Mouse (Mus musculus): ENCODE measurements around the gene Trim17. TPM values are rescaled to one million over a fixed set of nuclear protein-coding genes. Genes with fewer than 3 reads are reported as not detected.

Gene Trim17
- 1 to 10 TPM; 5.4 TPM for total RNA-seq (2021)

DNA sequence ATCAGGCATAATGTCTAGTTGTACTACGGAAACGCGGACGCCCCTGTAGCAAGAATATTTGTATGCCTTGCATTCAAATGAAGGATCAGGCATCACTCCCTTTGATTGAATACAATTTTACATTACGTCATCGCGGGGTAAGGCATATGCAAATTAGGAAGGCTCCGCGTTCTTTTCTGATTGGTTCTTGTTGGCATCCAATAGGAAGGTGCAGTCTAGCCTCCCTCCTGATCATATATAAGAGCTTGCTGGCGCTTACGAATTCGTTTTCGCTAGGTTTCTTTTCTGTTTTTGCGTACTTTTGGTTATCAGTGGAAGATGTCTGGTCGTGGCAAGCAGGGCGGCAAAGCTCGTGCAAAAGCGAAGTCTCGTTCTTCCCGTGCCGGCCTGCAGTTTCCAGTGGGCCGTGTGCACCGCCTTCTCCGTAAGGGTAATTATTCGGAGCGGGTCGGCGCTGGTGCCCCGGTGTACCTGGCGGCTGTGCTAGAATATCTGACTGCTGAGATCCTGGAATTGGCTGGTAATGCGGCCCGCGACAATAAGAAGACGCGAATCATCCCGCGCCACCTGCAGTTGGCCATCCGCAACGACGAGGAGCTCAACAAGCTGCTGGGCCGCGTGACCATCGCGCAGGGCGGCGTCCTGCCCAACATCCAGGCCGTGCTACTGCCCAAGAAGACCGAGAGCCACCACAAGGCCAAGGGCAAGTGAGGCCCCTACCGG lies at the start of gene Trim17, which contains the start of gene Hist3h2a:
Gene Trim17, plus strand, starts transcription at position 266 of the 723 bp plus-strand sequence.
Gene Hist3h2a, plus strand, starts transcription at position 266 of the 723 bp plus-strand sequence.
- intact Hi-C loops (cut with DNase I), result no loop called here

DNA sequence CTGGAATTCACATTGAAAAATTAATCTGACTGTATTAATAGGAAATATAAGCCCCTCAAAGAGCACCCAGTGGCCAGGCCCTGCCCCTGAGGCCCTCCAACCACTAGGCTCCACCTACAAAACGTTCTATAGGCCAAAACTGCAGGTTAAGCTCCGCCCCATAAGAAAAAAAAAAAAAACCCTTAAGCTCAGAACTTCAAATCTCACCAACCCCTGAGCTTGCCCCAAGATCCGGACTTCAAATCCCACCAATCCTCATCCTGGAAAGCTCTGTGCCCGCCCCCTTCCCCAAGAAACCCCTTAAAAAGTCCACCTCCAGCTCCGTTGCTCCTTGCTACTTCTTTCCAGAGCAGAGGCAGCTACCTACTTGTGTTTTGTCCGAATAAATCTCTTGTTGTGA lies 49.6 kb upstream of the Trim17 start:
- intact Hi-C loops (cut with DNase I), result no loop called here
- peak in 1 of 2 experiments; percentile 9 for DNase-seq (ENCODE audit: low spot score in 2 of 2)

More for the DNA sequence above, at the start of gene Trim17, which contains the start of gene Hist3h2a:
- peak; percentile 90 to 99 for DNase-seq (ENCODE audit: low spot score in 2 of 2)

DNA sequence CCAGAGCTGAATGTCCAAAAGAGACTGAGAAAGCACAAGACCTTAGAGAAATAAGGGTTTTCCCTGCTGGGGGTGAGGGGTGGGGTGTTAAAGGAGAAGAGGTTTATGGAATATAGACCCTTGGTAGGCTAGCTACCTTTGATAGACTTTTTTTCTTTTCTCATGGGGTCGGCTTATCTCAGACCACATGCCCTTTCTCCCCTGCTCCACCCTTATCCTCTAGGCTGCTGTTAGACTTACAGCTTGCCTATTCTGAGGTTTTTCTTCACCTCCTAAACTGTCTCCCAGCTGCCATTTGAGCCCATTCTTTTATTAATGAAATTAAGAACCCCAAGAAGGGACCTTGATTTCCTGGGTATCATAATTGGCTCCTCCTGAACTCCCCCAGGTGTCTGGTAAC lies 40.7 kb upstream of the Trim17 start:
- intact Hi-C loops (cut with DNase I), result loop anchor here (5.0 to 10.0 kb wide), 2 partner anchors 384 to 509 kb away; no protein-coding TSS in a partner anchor
- DNase-seq (ENCODE audit: low spot score in 2 of 2), result no peak

DNA sequence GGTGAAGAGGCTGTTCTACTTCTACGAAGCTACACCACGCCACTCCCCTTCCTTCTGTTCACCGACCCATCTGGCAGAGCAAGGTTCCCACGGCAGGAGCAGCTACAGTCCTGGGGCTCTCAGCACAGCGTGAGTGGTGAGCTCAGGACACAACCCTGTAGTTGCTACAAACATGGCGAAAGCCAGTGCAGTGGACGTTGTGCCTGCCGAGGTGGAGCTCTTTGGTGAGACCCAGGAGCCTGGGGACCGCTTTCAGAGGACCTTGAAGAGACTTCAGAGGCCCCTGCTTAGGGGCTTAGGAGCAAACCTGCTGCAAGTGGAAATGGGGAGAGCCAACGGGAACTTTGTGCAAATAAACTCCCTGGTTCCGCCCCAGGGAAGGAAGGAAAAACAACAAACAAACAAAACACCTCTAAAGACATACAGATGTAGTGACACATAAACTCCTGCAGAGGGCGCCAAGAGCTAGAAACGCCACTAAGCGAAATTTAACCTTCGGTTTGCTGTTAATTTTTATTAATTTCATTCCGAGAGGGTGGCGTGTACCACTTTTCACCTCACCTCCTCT lies 39.9 kb upstream of the Trim17 start:
- intact Hi-C loops (cut with DNase I), result loop anchor here (5.0 to 10.0 kb wide), 2 partner anchors 383 to 510 kb away; no protein-coding TSS in a partner anchor

DNA sequence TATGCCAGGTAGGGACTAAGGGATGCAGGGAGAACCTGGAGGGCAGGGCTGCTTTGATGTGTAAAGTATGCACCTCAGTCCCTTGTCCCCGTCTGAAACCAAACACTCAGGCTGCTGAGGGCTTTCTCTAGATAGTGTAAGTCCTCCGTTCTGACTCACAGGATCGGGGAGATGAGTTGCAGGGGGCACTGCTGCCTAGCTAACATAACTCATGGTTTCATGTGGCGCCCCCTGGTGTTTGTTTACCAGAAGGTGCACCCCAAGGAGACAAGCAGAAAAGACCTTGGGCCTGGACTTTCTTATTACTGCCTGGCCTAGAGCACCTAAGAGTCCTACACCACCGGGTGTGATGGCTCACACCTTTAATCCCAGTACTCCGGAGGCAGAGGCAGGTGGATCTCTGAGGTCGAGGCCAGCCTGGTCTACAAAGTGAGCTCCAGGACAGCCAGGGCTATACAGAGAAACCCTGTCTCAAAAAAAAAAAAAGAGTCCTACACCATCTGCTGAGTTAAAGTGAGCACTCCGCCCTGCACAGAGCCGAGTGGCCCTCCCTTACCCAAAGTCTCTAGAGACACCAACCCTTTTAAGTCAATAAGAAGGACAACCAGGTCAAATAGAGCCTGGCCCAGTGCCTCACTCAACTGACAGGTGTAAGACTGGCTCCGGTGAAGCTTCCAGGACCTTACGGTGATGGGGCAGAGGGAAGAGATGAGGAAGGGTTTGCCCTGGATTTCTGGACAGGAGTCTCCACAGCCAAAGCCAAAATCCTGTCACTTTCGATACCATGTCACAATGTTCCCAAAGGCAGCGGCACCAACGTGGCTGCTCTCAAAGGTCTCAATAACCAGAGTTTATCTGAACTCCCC lies 37.4 kb upstream of the Trim17 start:
- DNase-seq (ENCODE audit: low spot score in 2 of 2), result no peak
- intact Hi-C loops (cut with DNase I), result loop anchor here (10.0 kb wide), 1 partner anchor 512 kb away; no protein-coding TSS in a partner anchor

More for the DNA sequence above, 39.9 kb upstream of the Trim17 start:
- no peak for DNase-seq (ENCODE audit: low spot score in 2 of 2)

DNA sequence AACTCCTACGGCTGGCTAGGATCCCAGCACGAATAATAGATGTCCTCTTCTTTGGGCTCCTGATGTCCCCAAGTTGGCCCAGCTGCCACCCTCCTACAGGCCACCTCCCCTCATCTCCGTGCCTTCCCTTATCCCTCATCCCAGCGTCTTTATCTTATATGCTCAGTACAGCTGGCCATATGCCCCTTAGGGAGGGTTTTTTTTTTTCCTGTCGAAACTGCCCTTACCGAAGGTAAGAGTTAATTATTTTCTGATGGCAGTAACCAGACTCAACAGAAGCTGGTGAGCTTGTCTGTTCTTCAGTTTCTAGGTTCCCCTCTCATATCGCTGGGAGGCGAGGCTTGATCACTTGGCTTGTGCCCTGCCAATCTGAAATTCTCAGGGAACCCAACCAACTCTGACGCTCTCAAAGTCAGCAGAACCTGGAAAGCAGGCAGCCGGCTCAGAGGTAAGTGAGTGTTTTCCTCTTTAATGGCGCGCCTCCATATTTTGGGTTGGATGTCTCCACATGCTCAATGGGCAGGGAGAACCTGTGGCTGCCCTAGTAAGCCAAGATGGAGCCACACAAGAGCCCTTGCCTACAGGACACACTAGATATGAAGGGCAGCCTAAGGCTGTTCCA lies 36.6 kb upstream of the Trim17 start, which contains the start of gene Btnl10:
Gene Btnl10, plus strand, starts transcription at position 164 of the 622 bp plus-strand sequence.
- intact Hi-C loops (cut with DNase I), result loop anchor here (10.0 kb wide), 1 partner anchor 513 kb away; no protein-coding TSS in a partner anchor
- DNase-seq (ENCODE audit: low spot score in 2 of 2), result no peak

DNA sequence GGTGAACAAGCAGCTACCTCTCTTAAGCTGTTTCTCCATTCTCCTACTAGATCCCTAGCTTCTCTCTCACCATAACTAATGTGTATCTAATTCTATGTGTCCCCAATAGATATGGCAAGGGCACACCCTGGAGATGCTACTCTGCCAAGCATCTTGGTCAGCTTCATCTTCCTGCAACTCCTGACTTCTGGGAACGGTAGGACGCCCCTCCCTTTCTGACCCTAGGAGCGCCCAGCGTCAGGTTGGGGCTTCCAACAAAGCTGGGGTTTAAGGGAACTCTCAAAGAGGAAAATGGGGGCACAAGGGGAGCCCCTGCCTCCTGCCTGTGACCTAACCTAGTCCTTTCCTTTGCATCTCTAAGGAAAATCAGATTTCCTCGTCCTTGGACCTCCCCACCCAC lies 35.7 kb upstream of the Trim17 start:
- no peak for DNase-seq (ENCODE audit: low spot score in 2 of 2)
- intact Hi-C loops (cut with DNase I), result loop anchor here (10.0 kb wide), 1 partner anchor 514 kb away; no protein-coding TSS in a partner anchor

DNA sequence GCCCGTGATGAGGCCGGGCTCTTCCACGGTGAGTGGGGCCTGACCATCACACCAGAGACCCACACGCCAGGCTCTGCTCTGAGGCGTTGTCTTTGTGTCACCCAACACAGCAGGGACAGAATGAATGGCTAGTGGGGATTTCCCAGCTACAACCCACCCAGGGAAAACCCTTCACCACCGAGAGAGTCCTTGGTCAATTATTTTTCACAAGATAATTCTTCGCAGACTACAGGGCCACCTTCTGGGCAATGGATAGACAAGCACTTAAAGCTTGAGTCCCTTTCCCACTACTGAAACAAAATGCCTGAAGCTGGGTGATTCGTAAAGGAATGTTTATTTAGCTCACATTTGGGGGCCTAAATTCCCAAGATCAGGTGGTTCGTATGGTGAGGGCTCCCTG lies 32.1 kb upstream of the Trim17 start:
- no peak for DNase-seq (ENCODE audit: low spot score in 2 of 2)
- intact Hi-C loops (cut with DNase I), result no loop called here

DNA sequence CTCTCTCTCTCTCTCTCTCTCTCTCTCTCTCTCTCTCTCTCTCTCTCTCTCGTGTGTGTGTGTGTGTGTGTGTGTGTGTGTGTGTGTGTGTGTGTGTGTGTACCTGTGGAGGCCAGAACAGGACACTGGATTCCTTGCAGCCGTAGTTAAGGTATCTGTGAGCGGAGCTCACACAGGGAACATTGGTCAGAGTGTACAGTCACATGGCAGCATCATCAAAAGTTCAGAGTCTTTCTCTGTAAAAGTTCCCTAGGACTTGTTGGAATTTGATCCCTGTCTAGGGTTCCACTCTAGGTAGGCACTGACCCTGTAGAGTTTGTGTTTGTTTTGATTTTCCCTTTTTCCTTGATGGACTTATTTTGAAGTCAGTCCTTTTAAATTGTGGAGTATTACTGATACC lies 27.8 kb upstream of the Trim17 start:
- intact Hi-C loops (cut with DNase I), result no loop called here
- DNase-seq (ENCODE audit: low spot score in 2 of 2), result no peak

DNA sequence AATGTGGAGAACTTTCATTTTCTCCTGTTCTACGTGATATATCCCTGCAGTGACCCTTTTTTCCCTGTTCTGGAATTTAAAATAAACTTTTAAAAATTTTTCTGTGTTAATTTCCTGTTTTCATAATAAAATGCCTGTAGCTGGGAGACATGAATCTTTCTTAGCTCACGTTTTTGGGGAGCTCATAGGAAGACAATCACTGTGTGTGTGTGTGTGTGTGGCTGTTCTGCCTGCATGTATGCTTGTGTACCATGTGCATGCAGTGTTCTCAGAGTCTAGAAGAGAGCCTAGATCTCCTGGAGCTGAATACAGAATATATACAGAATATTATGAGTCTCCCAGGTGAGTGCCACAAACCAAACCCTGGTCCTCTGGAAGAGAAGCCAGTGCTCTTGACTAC lies 27.4 kb upstream of the Trim17 start:
- DNase-seq (ENCODE audit: low spot score in 2 of 2), result no peak
- intact Hi-C loops (cut with DNase I), result no loop called here

DNA sequence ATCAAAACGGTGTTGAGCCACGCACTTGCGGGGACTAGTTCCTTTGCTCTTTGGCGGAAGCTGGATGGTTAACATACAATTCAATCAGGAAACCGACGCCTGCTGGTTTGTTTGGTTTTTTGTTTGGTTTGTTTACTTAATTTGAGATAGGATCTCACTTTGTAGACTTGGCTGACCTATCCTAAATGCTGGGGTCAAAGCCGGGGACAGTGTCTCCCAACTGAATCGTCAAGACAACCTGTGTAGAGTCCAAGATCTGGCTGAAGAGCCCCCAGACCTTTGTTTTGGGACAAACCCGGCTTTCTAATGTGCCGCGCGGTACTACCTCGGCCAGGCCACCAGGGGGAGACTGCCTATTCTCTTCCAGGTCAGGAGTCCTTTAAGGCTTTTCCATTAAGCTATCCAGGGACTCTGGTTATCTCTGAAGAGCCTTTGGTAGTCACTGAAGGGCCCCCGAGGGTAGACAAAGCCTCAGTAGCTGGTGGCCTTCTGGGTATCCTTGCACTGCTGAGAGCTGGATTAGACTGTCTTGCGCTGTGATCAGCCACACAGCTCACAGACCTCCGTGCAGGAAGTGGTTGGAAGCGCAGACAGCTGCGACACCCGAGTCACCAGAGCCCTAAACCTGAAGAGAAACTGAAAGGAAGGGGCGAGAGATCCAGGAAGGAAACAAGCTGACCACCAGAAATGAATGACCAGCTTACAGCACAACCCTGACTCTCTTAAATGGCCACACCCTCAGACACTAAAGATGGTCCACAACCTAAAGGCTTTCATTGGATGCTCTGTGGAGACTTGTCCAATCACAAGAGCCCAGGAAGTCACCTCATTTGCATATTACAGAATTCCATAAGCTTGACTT lies 26.5 kb upstream of the Trim17 start:
- intact Hi-C loops (cut with DNase I), result no loop called here
- DNase-seq (ENCODE audit: low spot score in 2 of 2), result peak in 1 of 2 experiments; percentile 38

DNA sequence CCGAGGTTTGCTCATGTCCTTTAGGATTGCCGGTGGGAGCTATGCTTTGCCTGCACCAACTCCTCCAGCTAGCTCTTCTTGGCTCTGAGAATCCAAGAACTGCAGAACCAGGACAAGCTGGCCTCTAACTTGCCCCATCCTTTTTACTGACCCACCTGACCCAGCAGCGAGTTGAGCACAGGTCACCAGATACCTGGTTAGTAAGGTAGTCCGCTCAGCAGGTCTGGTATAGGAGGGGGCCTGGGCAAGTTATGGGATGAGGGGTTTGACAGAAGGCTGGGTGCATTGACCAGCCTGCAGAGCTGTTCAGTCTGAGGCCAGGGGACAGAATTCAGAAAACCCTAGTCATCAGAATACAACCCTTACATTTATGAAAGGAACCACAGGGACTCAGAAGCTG lies 25.4 kb upstream of the Trim17 start:
- intact Hi-C loops (cut with DNase I), result no loop called here

DNA sequence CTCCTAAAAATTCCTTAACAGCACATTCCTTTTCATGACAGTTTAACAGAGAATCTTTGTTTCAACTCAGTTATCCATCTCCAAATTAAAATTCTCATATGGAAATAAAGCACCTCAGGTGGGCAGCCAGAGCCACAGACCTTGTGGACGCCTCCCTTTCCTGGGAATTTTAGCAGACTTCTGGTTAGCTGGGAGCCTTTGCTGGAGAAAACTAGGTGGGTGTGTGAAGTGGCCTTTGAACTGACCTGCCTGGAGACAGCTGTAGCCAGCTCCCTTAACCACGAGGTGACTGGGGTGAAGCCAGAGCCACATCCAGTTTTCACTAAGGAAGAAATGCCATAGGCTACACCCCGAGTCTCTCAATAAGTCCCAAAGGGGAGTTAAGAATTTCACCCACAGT lies 24.8 kb upstream of the Trim17 start:
- no peak for DNase-seq (ENCODE audit: low spot score in 2 of 2)

More for the DNA sequence above, 25.4 kb upstream of the Trim17 start:
- no peak for DNase-seq (ENCODE audit: low spot score in 2 of 2)

DNA sequence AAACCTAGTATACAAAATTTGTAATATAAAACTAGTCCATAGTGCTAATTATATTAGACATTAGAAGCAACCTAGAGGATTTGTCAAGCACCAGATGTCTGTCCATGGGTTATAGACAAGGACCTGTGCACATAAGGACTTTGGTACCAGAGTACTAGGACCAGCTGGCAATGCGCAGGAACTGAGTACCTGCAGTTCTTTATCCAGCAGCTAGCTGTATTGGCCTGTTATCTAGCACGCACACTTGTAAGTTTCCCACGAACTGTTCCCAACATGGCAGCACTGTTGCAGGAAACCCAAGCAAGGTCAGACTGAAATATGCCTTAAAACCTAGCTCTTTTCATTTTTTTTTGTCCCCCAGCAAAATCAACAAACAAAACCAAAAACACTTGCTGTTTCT lies 24.2 kb upstream of the Trim17 start:
- DNase-seq (ENCODE audit: low spot score in 2 of 2), result no peak
- intact Hi-C loops (cut with DNase I), result no loop called here

More for the DNA sequence above, 24.8 kb upstream of the Trim17 start:
- intact Hi-C loops (cut with DNase I), result no loop called here

DNA sequence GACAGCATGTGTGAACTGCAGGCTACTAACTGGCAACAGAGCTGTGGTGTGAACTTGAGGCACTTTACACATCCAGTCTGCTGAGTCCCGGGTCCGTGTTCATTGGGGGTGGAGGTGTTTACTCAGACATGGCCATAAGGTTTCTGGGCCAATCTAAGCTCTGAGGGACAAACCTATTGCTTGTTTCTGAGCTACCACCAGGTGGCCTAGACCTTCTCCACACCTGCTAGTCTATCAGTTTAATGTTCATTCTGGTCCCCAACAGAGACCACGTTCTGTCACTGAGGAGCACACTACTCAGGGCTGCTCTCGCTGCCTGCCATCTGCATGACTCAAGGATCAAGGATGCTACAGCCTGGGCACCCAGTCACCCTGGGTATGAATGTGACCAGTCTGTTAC lies 22.9 kb upstream of the Trim17 start:
- no peak for DNase-seq (ENCODE audit: low spot score in 2 of 2)
- intact Hi-C loops (cut with DNase I), result no loop called here

DNA sequence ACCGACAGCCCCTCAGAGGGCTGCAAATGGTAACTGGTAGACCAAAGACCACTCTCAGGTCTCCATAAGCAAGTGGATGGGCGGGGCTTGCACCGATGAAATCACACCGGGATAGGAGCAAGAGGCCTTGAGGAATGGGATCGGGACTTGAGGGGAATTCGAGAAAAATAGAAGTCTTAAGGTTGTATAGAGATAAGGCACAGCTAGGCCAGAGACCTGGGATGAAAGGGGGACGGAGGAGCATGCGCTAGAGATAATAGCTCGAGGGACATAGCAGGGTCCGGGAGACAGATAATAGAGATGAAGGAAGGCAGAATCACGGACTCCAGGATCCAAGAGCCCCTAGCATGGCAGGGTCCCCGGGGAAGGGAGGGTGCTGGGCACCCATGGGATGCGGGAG lies 16.6 kb upstream of the Trim17 start:
- intact Hi-C loops (cut with DNase I), result no loop called here
- no peak for DNase-seq (ENCODE audit: low spot score in 2 of 2)

DNA sequence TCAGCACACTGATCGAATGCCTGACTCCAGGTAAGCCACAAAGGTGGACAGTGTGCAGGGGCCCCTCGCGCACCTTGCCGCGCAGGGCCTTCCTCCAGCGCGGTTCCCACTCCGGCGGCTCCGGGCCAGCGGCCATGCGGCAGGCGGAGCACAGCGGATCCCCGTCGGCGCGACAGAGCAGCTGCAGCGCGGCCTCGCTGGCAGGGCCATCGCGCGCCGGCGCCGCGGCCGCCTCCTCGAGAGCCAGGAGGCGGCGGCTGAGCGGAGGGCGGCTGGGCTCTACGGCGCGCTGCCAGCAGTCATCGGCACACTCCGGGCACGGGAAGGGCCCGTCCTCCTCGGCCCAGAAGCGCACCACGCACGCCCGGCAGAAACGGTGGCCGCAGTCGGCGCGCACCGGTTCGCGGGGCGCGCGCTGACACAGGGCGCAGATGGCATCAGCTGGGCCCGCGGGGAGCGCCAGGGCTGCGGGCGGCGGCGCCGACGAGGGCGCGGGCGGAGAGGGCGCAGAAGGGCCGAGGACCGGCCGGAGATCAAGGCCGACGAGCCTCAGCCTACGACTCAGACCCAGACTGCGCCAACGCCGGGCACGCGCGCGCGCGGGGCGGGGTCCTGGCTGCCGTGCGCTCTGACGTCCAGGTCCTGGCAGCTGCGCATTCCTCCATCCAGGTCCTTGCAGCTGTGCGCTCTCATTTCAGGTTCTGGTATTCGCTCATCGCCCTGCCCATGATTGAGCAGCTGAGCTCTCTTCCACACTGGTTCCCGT lies 16.0 kb upstream of the Trim17 start, which contains the start of gene Rnf187:
Gene Rnf187, minus strand, starts transcription at position 595 of the 766 bp plus-strand sequence.
- intact Hi-C loops (cut with DNase I), result no loop called here
- peak; percentile 91 to 95 for DNase-seq (ENCODE audit: low spot score in 2 of 2)

DNA sequence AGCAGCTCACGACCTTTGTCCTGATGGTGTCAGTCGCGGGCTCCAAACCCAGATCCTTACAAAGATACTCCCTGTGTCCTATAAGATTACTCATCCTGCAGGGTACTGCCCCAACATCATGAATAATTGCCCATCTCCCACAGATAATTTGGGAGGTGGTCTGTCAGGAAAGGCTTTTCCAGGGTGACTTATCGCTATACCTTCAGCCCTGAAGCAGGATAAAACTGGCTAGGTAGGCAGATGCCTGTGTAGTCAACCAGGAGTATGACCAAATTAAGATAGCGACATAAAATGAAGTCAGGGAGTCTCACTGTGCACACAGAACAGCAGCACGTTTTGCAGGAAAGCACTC lies 15.4 kb upstream of the Trim17 start:
- DNase-seq (ENCODE audit: low spot score in 2 of 2), result no peak
- intact Hi-C loops (cut with DNase I), result no loop called here

Measured in left cerebral cortex, postnatal 25 days (tissue).